Mouse (Mus musculus) ovary, postnatal 36 days (tissue): ENCODE measurements around the gene Cyp2ab1.

Experiments
- DNase-seq: peaks from one replicate; pipeline ENCODE4 v3.0.0; 2022; ENCODE audit warnings: low spot score, mixed read lengths

The Cyp2ab1 gene

GRCm38 (mm10) chr16:20271339-20271738 lies 53.9 kb downstream of the Cyp2ab1 start:
- no peak for DNase-seq

GRCm38 (mm10) chr16:20265089-20265488 lies 60.1 kb downstream of the Cyp2ab1 start:
- no peak for DNase-seq
